17 mouse cellular contexts compared by ENCODE assay signal in the genomic region with DNA sequence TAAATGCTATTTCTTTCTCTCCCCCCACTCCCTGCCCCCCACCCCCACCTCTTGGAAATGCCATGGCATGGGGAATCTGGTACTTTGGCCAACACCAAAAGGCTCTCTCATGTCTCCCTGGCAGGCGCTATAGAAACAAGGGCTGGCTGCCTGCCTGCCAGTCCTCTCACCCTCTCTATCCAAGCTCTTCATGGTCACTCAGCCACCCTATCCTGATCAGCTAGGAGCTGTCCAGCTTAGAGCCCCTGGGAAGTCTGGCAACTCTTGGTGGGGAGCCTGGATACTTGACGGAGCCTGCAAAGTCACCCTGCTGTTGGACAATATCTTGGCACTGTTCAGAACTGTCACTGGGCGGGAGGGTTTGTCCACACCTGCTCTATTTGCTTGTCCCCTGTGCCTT. TPM values are rescaled to one million over a fixed set of nuclear protein-coding genes. Genes with fewer than 3 reads are reported as not detected.
DNase-seq lines count a peak whose midpoint lies in the region; ATAC-seq and TF ChIP-seq lines count a peak whose summit lies in the region.
"Had no signal": no experiment of that assay in that cellular context is flagged by ENCODE, and none has a peak within 500 bp of the region (broad histone marks: within the 10 kb centered on the region; RNA-seq: fewer than 3 reads in every experiment).

No protein-coding gene starts in this region.

- H3K9ac ChIP-seq in hindbrain, embryonic 15.5 days: no peak overlapping the region
- H3K9ac ChIP-seq in hindbrain, embryonic 11.5 days (ENCODE audit: low read depth, low read length): no peak overlapping the region
- H3K9ac ChIP-seq in midbrain, postnatal 0 days (replicated peaks; ENCODE audit: low read length, poor library complexity, severe bottlenecking): no peak overlapping the region
- no peak overlapping the region for H3K9ac ChIP-seq in midbrain, embryonic 15.5 days
- H3K9ac ChIP-seq: heart, embryonic 13.5 days; intestine, embryonic 15.5 days; limb, embryonic 12.5 days; liver, postnatal 0 days; midbrain, embryonic 12.5 days; neural tube, embryonic 13.5 days had no signal

- H3K9me3 ChIP-seq in hindbrain, embryonic 15.5 days: no peaks in the 10 kb centered on the region
- H3K9me3 ChIP-seq in hindbrain, embryonic 11.5 days (ENCODE audit: control insufficient read depth, low read length): no peaks in the 10 kb centered on the region
- no peaks in the 10 kb centered on the region for H3K9me3 ChIP-seq in midbrain, postnatal 0 days (ENCODE audit: low read length)
- no peaks in the 10 kb centered on the region for H3K9me3 ChIP-seq in midbrain, embryonic 15.5 days
- H3K9me3 ChIP-seq: G1E; heart, embryonic 13.5 days; intestine, embryonic 15.5 days; limb, embryonic 12.5 days; midbrain, embryonic 12.5 days; neural tube, embryonic 13.5 days had no signal

- H3K4me1 ChIP-seq in hindbrain, embryonic 15.5 days (replicated peaks): peaks cover 35% of the 10 kb centered on the region
- H3K4me1 ChIP-seq in hindbrain, embryonic 11.5 days (replicated peaks; ENCODE audit: control insufficient read depth, insufficient read depth, low read length): 0 out of 2 replicates have a peak, but pooled peaks cover 4% of the 10 kb centered on the region
- H3K4me1 ChIP-seq in midbrain, postnatal 0 days (ENCODE audit: insufficient read depth, low read length): peaks cover 5% of the 10 kb centered on the region; the same call in 1 of the 2 replicates
- peaks cover 29% of the 10 kb centered on the region for H3K4me1 ChIP-seq in midbrain, embryonic 15.5 days
- no peaks in the 10 kb centered on the region for H3K4me1 ChIP-seq in small intestine, adult 2 months (ENCODE audit: control insufficient read depth, insufficient read depth, insufficient read length, low read length)

- no peak overlapping the region for H3K4me2 ChIP-seq in hindbrain, embryonic 15.5 days
- no peak overlapping the region for H3K4me2 ChIP-seq in hindbrain, embryonic 11.5 days (replicated peaks; ENCODE audit: low read depth, low read length)
- H3K4me2 ChIP-seq in midbrain, postnatal 0 days (ENCODE audit: low read depth, low read length, poor library complexity, severe bottlenecking): no peak overlapping the region
- H3K4me2 ChIP-seq in midbrain, embryonic 15.5 days: no peak overlapping the region
- H3K4me2 ChIP-seq: heart, embryonic 13.5 days; intestine, embryonic 15.5 days; limb, embryonic 12.5 days; midbrain, embryonic 12.5 days; neural tube, embryonic 13.5 days had no signal

- H3K27ac ChIP-seq in hindbrain, embryonic 15.5 days (replicated peaks): no peak overlapping the region; the same call in 1 of the 2 replicates
- H3K27ac ChIP-seq in hindbrain, embryonic 11.5 days (ENCODE audit: low read depth, low read length): no peak overlapping the region
- no peak overlapping the region for H3K27ac ChIP-seq in midbrain, postnatal 0 days (ENCODE audit: low read depth, low read length)
- H3K27ac ChIP-seq in midbrain, embryonic 15.5 days: no peak overlapping the region
- H3K27ac ChIP-seq in small intestine, adult 2 months (ENCODE audit: insufficient read depth, low read depth, low read length): peak overlapping the region; percentile 28; the same call in 1 of the 2 replicates
- H3K27ac ChIP-seq: heart, embryonic 13.5 days; limb, embryonic 12.5 days; midbrain, embryonic 12.5 days had no signal

- no peak overlapping the region for H3K4me3 ChIP-seq in hindbrain, embryonic 15.5 days
- H3K4me3 ChIP-seq in hindbrain, embryonic 11.5 days (ENCODE audit: low read depth, low read length): no peak overlapping the region
- H3K4me3 ChIP-seq in midbrain, postnatal 0 days (ENCODE audit: low read depth, low read length): no peak overlapping the region
- H3K4me3 ChIP-seq in midbrain, embryonic 15.5 days: no peak overlapping the region
- no peak overlapping the region for H3K4me3 ChIP-seq in small intestine, adult 2 months (ENCODE audit: low read depth, low read length)
- H3K4me3 ChIP-seq: heart, embryonic 13.5 days; intestine, embryonic 15.5 days; limb, embryonic 12.5 days; midbrain, embryonic 12.5 days; neural tube, embryonic 13.5 days had no signal

- H3K36me3 ChIP-seq in hindbrain, embryonic 15.5 days: no peaks in the 10 kb centered on the region
- no peaks in the 10 kb centered on the region for H3K36me3 ChIP-seq in hindbrain, embryonic 11.5 days (ENCODE audit: control insufficient read depth, insufficient read depth, low read length)
- no peaks in the 10 kb centered on the region for H3K36me3 ChIP-seq in midbrain, postnatal 0 days (ENCODE audit: insufficient read depth, low read length)
- no peaks in the 10 kb centered on the region for H3K36me3 ChIP-seq in midbrain, embryonic 15.5 days (replicated peaks)
- H3K36me3 ChIP-seq in small intestine, adult 2 months (ENCODE audit: control insufficient read depth, insufficient read depth, low read length): no peaks in the 10 kb centered on the region
- H3K36me3 ChIP-seq: G1E; heart, embryonic 13.5 days; intestine, embryonic 15.5 days; limb, embryonic 12.5 days; midbrain, embryonic 12.5 days; neural tube, embryonic 13.5 days had no signal

- TF ChIP-seq CTCF in midbrain, postnatal 0 days (IDR thresholded peaks at IDR 0.05): no peak
- TF ChIP-seq CTCF in small intestine, adult 2 months (IDR thresholded peaks at IDR 0.05; ENCODE audit: extremely low read depth, insufficient read length, insufficient replicate concordance, low read depth, low read length): no peak

- WGBS in hindbrain, embryonic 15.5 days: 59% methylated on average over 3 of the region's 3 CpGs
- 83% methylated on average over 3 of the region's 3 CpGs for WGBS in hindbrain, embryonic 11.5 days
- 71% methylated on average over 3 of the region's 3 CpGs for WGBS in midbrain, postnatal 0 days
- 65% methylated on average over 3 of the region's 3 CpGs for WGBS in midbrain, embryonic 15.5 days
- WGBS in small intestine, adult 2 months: 23% methylated on average over 3 of the region's 3 CpGs

- H3K27me3 ChIP-seq in hindbrain, embryonic 15.5 days: no peaks in the 10 kb centered on the region
- H3K27me3 ChIP-seq in hindbrain, embryonic 11.5 days (ENCODE audit: control insufficient read depth, insufficient read depth, low read length): no peaks in the 10 kb centered on the region
- H3K27me3 ChIP-seq in midbrain, postnatal 0 days (ENCODE audit: insufficient read depth, low read length): no peaks in the 10 kb centered on the region
- H3K27me3 ChIP-seq in midbrain, embryonic 15.5 days (replicated peaks): no peaks in the 10 kb centered on the region
- H3K27me3 ChIP-seq in small intestine, adult 2 months (ENCODE audit: control insufficient read depth, insufficient read depth, low read length): no peaks in the 10 kb centered on the region; the same call in 1 of the 2 replicates
- H3K27me3 ChIP-seq: intestine, embryonic 15.5 days; limb, embryonic 12.5 days; midbrain, embryonic 12.5 days; neural tube, embryonic 13.5 days had no signal

- DNase-seq in cerebellum, adult 18-20 months: peak; percentile 14 to 23
- no peak for DNase-seq in cerebellum, adult 11 months
- no peak for DNase-seq in hindbrain, embryonic 11.5 days (ENCODE audit: low spot score)
- DNase-seq in midbrain, postnatal 0 days (ENCODE audit: low spot score): peak; percentile 61
- no peak for DNase-seq in urinary bladder, postnatal 10 days (ENCODE audit: low spot score)
- DNase-seq: liver, postnatal 0 days; right cerebral cortex, postnatal 25 days had no signal

- peak; percentile 32; the same call in 1 of the 2 replicates for ATAC-seq in hindbrain, embryonic 15.5 days (ENCODE audit: low FRiP score, low read depth)
- no peak for ATAC-seq in hindbrain, embryonic 11.5 days (ENCODE audit: low FRiP score)
- ATAC-seq in midbrain, postnatal 0 days (ENCODE audit: low FRiP score): peak; percentile 43; the same call in 1 of the 2 replicates
- no peak; the same call in 1 of the 2 replicates for ATAC-seq in midbrain, embryonic 15.5 days (replicated peaks)
- ATAC-seq: liver, postnatal 0 days had no signal

- no peak for TF ChIP-seq POLR2A in small intestine, adult 2 months (IDR thresholded peaks at IDR 0.05; ENCODE audit: low read depth, low read length)

RNA-seq across cellular contexts. Expression of gene Stum, which starts 24.6 kb away (rescaled TPM):
- polyA plus RNA-seq in hindbrain, embryonic 15.5 days (2015; fragmentation: Nextera tagmentation; extraction: Ambion mirVana): 12.7 and 14.1 TPM in 2 replicates
- 0.85 and 1.0 TPM in 2 replicates for polyA plus RNA-seq in hindbrain, embryonic 11.5 days (2014; fragmentation: Nextera tagmentation; extraction: Ambion mirVana)
- 86.7 and 93.5 TPM in 2 replicates for total RNA-seq in midbrain, postnatal 0 days (2014; rRNA removed)
- 17.8 and 18.1 TPM in 2 replicates for polyA plus RNA-seq in midbrain, postnatal 0 days (2015; fragmentation: Nextera tagmentation; extraction: Ambion mirVana)
- 7.2 and 9.3 TPM in 2 replicates for polyA plus RNA-seq in midbrain, embryonic 15.5 days (2015; fragmentation: Nextera tagmentation; extraction: Ambion mirVana)
- 14.8 and 15.0 TPM in 2 replicates for polyA plus RNA-seq in small intestine, adult 2 months (2012; rRNA removed)
- polyA plus RNA-seq: C2C12, G1E had no signal

Comparison
In these comparisons a context has a peak if more than half of its experiments do, and no peak if none do; other contexts are left out.
1. DNase-seq: peak in cerebellum, adult 18-20 months (2 of 2) and midbrain, postnatal 0 days (single experiment); none in cerebellum, adult 11 months (single experiment), hindbrain, embryonic 11.5 days (single experiment) and urinary bladder, postnatal 10 days (single experiment).
2. ATAC-seq: peak in hindbrain, embryonic 15.5 days (single experiment) and midbrain, postnatal 0 days (single experiment); none in hindbrain, embryonic 11.5 days (single experiment) and midbrain, embryonic 15.5 days (single experiment).